Mouse (Mus musculus) 3134 (cell line): Measurements from ENCODE around the gene Add3.

Experiments
- DNase-seq: peaks from one replicate; pipeline ENCODE4 v3.0.0-alpha.2; 2011; ENCODE audit warnings: low spot score; ENCODE audit not compliant: insufficient read length; ENCODE audit errors: extremely low read depth

Add3 gene

GRCm38 (mm10) chr19:53140044-53140803 is at the start of gene Add3:
Gene Add3, plus strand, starts transcription at chr19:53140443.
- DNase-seq = peak; percentile 20

- no peak for DNase-seq
These were observed 49.6 kb upstream of the Add3 start for GRCm38 (mm10) chr19:53090677-53091076.

GRCm38 (mm10) chr19:53092251-53092650 is 48.0 kb upstream of the Add3 start:
- DNase-seq = peak; percentile 27

GRCm38 (mm10) chr19:53093294-53093693 is 46.9 kb upstream of the Add3 start:
- no peak for DNase-seq

DNA sequence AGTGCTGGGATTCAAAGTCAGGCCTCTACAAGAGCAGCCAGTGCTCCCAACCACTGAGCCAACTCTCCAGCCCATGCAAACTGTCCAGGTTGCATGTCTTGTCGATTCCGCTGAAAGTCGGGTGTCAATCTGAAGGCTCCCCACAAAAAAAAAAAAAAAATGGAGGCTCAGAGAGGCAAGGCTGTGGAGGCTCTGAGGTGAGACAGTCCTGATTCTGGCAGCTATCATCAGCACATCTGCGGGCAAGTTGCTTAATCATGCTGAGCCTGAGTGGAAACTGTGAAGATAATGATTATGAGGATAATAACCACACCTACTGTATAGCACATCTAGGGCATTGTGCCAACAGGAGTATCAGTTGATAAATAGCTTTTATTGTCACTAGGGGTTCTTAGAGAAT is 45.6 kb upstream of the Add3 start:
- DNase-seq = no peak

GRCm38 (mm10) chr19:53101374-53102300 is 38.6 kb upstream of the Add3 start:
- DNase-seq = no peak

- peak; percentile 43 for DNase-seq
These were observed 34.7 kb upstream of the Add3 start for GRCm38 (mm10) chr19:53105374-53106090.

DNA sequence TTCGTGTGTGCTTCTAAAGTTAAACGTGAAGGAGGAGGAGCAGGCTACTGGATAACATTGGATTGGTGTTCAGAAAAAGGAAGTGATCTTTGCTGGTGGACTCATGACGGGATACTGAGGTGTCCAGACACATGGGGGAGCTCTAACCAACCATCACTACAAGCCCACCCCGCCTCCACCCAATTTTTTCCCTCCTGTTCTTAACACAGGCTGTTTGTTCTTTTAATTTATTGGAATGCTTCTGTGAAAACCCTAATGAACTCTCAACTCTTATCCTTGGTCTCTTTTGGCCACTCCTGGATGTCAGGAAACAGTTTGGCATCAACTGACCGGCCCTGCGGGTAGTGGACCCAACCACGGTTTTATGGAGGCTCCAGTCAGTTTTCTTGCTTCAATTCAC is 33.3 kb upstream of the Add3 start:
- DNase-seq = no peak

DNA sequence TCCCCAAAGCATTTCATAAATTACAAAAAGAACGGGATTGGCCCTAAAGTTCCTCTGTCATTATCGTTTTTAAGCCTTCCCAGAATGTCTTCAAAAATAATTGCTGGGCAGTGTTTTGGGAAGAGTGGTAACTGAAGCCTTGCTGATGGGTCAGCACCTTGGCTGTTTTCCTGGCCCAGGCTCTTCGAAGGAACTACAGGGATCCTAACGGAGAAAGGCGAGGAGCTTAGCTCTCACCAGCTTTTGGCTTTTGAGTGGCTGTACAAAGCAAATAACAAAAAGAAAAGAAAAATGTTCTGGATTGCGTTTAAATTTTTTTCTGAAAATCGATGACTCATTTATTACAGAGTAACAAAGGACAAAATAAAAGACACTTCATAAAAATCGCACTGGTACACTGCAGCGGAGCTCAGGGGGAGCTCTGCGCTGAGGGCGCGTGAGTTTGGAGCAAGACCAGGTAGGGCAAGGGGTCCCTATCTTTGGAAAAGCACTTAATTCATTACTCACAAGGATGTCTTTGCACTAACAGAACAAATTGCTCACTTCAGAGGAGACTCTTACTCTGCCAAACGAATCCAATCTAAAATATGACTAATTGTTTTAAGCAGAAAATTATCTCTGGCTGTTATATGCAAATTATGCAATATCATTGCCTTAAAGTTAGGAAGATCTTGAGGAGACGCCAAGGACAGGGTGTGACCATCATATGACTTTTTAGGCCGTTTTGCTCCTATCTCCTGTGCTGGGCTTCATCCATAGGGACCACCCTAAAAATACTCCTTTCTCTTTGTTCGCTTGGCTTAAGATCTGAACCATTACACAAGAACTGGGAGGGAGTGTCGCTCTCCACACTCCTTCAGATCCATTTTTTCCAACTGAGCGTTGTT is 32.6 kb upstream of the Add3 start:
- no peak for DNase-seq

- no peak for DNase-seq
These were observed 28.1 kb upstream of the Add3 start for GRCm38 (mm10) chr19:53111996-53112590.

DNA sequence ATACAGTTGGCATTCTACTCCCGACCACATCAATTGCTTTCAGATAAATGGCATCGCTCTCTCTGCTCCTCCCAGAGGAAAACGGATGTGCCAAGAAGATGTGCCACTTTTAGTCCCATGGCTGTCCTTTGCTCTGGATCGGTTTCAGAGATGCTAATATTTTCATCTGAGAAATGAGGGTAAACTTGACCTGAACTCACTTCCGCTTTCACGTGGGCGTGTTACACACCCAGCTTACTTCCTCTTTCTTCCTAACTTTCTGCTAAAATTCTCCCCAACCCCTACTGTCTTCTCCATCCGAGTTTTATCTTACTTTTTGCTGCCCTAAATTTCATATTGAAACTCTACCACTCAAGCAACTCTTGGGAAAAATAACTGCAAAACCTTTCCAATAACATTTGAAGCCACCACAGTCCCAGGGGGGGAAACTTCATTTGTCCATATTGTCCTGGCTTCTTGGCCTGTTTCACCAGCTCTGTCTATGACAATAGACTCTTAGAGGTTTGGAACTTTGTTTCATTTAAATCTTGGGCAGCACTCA is 20.9 kb upstream of the Add3 start:
- no peak for DNase-seq

DNA sequence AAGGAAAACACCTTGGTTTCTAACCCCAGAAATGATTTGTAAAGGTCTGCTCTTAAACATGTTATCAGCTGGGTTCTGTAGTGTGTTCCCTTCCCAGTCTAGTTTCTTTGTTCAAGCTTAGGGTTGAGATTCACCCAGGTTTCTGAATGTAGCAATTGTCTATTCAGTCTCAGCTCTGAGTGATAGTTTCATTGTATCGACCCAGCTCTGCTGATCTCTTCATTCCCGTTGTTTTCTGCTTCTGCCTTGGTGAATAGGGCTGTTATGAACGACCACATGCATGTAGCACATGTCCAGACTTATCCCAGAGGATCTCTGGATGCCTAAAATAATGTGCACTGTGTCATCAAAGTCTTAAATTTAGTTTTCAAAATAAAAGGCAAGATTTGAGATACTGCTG is 19.8 kb upstream of the Add3 start:
- no peak for DNase-seq

- no peak for DNase-seq
These were observed 17.5 kb upstream of the Add3 start for GRCm38 (mm10) chr19:53122641-53123241.

- DNase-seq = no peak
These were observed 16.9 kb upstream of the Add3 start for GRCm38 (mm10) chr19:53123301-53123700.

DNA sequence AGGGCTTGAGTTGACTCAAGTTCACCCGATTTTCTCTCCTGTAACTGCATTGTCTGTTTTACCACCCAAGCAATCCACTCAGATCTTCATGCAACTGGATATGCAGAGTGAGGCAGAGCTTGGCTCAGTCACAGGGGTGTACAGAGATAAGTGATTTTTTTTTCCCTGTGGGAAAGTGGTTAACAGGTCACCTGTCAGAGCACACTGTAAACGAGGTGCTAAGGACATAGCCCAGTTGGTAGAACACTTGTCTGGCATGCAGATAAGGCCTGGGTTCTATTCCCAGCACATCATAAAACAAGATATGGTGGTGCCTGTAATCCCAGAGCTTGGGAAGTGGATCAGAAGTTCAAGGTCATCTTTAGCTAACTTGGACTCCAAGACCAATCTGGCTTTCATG is 14.6 kb upstream of the Add3 start:
- DNase-seq = no peak

DNA sequence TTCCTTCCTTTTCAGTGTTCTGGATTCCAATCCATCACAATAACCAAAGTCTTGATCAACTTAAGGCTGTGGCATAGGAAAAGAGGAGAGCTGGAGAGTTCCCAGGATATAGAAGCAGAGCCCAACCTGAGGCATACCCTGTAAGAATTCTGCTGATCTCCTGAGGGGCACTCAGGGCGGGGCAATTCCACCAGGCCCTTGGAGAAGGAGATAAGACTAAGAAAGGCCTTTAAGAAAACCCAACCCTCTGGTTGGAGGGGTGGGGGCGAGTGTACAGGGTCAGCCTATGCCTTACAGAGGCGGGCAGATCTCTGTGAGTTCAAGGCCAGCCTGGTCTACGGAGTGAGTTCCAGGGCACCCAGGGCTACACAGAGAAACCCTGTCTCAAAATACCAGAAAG is 13.7 kb upstream of the Add3 start:
- no peak for DNase-seq

DNA sequence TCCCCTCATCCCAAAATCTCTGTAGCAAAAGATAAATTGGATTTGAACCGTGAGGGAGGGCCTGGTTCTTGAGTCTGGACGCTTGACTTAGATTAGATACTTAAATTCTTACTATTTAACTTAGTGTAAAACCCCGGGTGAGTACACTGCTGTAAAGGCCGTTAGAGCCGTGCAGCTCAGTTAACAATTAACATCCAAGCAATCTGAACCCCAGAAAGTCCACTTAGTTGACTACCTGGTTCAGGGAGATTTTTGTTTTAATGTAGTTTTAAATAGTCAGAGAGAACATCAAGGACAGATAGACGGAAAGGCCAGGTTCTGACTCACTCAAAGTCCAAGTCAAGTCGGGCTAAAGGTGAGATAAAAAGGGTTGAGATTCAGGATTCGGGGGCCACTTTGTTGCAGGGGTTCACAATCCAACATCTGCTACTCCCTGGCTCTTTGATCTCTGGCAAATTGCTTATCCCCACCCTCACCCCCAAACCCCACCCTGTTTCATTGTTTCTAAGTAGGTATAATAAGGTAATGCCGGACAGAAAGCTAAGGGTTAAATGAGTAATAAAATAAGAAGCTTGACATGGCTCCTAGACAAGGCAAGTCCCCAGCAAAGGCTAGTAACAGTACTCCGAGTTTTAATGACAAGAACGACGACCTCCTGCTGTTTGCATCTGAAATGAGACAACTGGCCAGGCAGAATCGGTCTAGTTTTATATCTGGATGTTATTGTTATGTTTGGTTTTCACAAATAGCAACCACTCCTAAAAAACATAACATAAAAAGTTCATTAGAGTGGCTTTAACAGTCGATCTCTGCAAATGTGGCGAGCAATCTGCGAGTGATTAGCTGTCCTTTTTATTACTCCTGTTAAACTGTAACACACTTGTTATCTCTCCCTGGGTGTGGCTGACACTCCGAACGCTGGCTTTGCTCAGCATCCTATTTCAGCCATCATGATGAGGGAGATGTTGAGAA is 12.6 kb upstream of the Add3 start:
- no peak for DNase-seq
